Mouse (Mus musculus): Measurements from ENCODE around the gene Rem1. TPM values are rescaled to one million over a fixed set of nuclear protein-coding genes. Genes with fewer than 3 reads are reported as not detected.

The Rem1 gene
- polyA plus RNA-seq, 1 experiment from 2014 or later, result 6.2 TPM

- no peak overlapping the region for H3K4me2 ChIP-seq
- TF ChIP-seq CTCF (IDR thresholded peaks at IDR 0.05; ENCODE audit: low read depth), result no peak
- H3K27me3 ChIP-seq (ENCODE audit: insufficient read depth, low read length), result no peaks in the 10 kb centered on the region
- DNase-seq, result no peak
- no peak overlapping the region for H3K9ac ChIP-seq
- no peaks in the 10 kb centered on the region for H3K9me3 ChIP-seq (ENCODE audit: low read depth, low read length)
- WGBS, result 69% methylated on average over 6 of the region's 6 CpGs
- no peaks in the 10 kb centered on the region for H3K4me1 ChIP-seq (ENCODE audit: insufficient read depth)
- H3K27ac ChIP-seq (ENCODE audit: low read depth), result no peak overlapping the region
- no peaks in the 10 kb centered on the region for H3K36me3 ChIP-seq (ENCODE audit: insufficient read depth)
- no peak for ATAC-seq (ENCODE audit: insufficient read depth)
- no peak overlapping the region for H3K4me3 ChIP-seq (ENCODE audit: low read depth, low read length)
Measured at GRCm38 (mm10) chr2:152600076-152600475, 26.7 kb upstream of the Rem1 start.

- DNase-seq (no peak), ATAC-seq (ENCODE audit: insufficient read depth) (no peak)
- Histone ChIP-seq H3K4me2 (no peak overlapping the region), H3K36me3 (ENCODE audit: insufficient read depth) (no peaks in the 10 kb centered on the region), H3K4me3 (ENCODE audit: low read depth, low read length) (no peak overlapping the region), H3K9me3 (ENCODE audit: low read depth, low read length) (no peaks in the 10 kb centered on the region), H3K4me1 (ENCODE audit: insufficient read depth) (no peaks in the 10 kb centered on the region), H3K27me3 (ENCODE audit: insufficient read depth, low read length) (no peaks in the 10 kb centered on the region), H3K9ac (no peak overlapping the region), H3K27ac (ENCODE audit: low read depth) (no peak overlapping the region)
- 67% methylated on average over 4 of the region's 4 CpGs for WGBS
- TF ChIP-seq CTCF (IDR thresholded peaks at IDR 0.05; ENCODE audit: low read depth), result peak; percentile 53
Measured at GRCm38 (mm10) chr2:152601275-152601960, 25.3 kb upstream of the Rem1 start.

- DNase-seq, result peak; percentile 48
- no peak for ATAC-seq (ENCODE audit: insufficient read depth)
- H3K27me3 ChIP-seq (ENCODE audit: insufficient read depth, low read length), result no peaks in the 10 kb centered on the region
Measured at GRCm38 (mm10) chr2:152604057-152604456, 22.7 kb upstream of the Rem1 start, which contains the start of gene Defb36. Gene Defb36 (plus strand): TSS chr2:152604327.

GRCm38 (mm10) chr2:152607746-152608145 is 19.0 kb upstream of the Rem1 start:
- H3K4me3 ChIP-seq (ENCODE audit: low read depth, low read length), result no peak overlapping the region
- no peaks in the 10 kb centered on the region for H3K9me3 ChIP-seq (ENCODE audit: low read depth, low read length)
- no peak overlapping the region for H3K9ac ChIP-seq
- H3K4me2 ChIP-seq, result no peak overlapping the region
- 30% methylated on average over 6 of the region's 6 CpGs for WGBS
- TF ChIP-seq CTCF (IDR thresholded peaks at IDR 0.05; ENCODE audit: low read depth), result no peak
- no peaks in the 10 kb centered on the region for H3K27me3 ChIP-seq (ENCODE audit: insufficient read depth, low read length)
- no peak for DNase-seq
- no peak overlapping the region for H3K27ac ChIP-seq (ENCODE audit: low read depth)
- H3K4me1 ChIP-seq (ENCODE audit: insufficient read depth), result no peaks in the 10 kb centered on the region
- no peaks in the 10 kb centered on the region for H3K36me3 ChIP-seq (ENCODE audit: insufficient read depth)
- ATAC-seq (ENCODE audit: insufficient read depth), result no peak

More at GRCm38 (mm10) chr2:152604057-152604456, 22.7 kb upstream of the Rem1 start, which contains the start of gene Defb36:
- H3K9ac ChIP-seq, result no peak within 1 kb of the TSS
- H3K36me3 ChIP-seq (ENCODE audit: insufficient read depth), result no peaks in the 10 kb centered on the region
- no peak within 1 kb of the TSS for H3K4me3 ChIP-seq (ENCODE audit: low read depth, low read length)
- H3K27ac ChIP-seq (ENCODE audit: low read depth), result no peak within 1 kb of the TSS
- H3K4me1 ChIP-seq (ENCODE audit: insufficient read depth), result no peaks in the 10 kb centered on the region
- no peak within 1 kb of the TSS for H3K4me2 ChIP-seq
- WGBS, result 79% methylated on average over 15 of the region's 15 CpGs
- peak; percentile 49 for TF ChIP-seq CTCF (IDR thresholded peaks at IDR 0.05; ENCODE audit: low read depth)
- H3K9me3 ChIP-seq (ENCODE audit: low read depth, low read length), result no peaks in the 10 kb centered on the region

GRCm38 (mm10) chr2:152608719-152609118 is 18.0 kb upstream of the Rem1 start:
- Histone ChIP-seq H3K9ac (no peak overlapping the region), H3K27me3 (ENCODE audit: insufficient read depth, low read length) (no peaks in the 10 kb centered on the region), H3K4me2 (no peak overlapping the region), H3K4me1 (ENCODE audit: insufficient read depth) (no peaks in the 10 kb centered on the region), H3K27ac (ENCODE audit: low read depth) (no peak overlapping the region), H3K4me3 (ENCODE audit: low read depth, low read length) (no peak overlapping the region), H3K9me3 (ENCODE audit: low read depth, low read length) (no peaks in the 10 kb centered on the region), H3K36me3 (ENCODE audit: insufficient read depth) (no peaks in the 10 kb centered on the region)
- WGBS, result 80% methylated on average over 1 of the region's 1 CpGs
- ATAC-seq (ENCODE audit: insufficient read depth) (no peak), DNase-seq (no peak)
- TF ChIP-seq CTCF (IDR thresholded peaks at IDR 0.05; ENCODE audit: low read depth), result 0 out of 2 replicates have a peak, but pooled peaks have one; percentile 4

GRCm38 (mm10) chr2:152612193-152612592 is 14.6 kb upstream of the Rem1 start:
- Histone ChIP-seq H3K27me3 (ENCODE audit: insufficient read depth, low read length) (no peaks in the 10 kb centered on the region), H3K4me2 (no peak overlapping the region), H3K9ac (no peak overlapping the region), H3K4me3 (ENCODE audit: low read depth, low read length) (no peak overlapping the region), H3K4me1 (ENCODE audit: insufficient read depth) (no peaks in the 10 kb centered on the region), H3K36me3 (ENCODE audit: insufficient read depth) (no peaks in the 10 kb centered on the region), H3K9me3 (ENCODE audit: low read depth, low read length) (no peaks in the 10 kb centered on the region), H3K27ac (ENCODE audit: low read depth) (no peak overlapping the region)
- WGBS, result 28% methylated on average over 8 of the region's 8 CpGs
- no peak for DNase-seq
- peak; percentile 32; the same call in 1 of the 2 replicates for ATAC-seq (ENCODE audit: insufficient read depth)
- no peak for TF ChIP-seq CTCF (IDR thresholded peaks at IDR 0.05; ENCODE audit: low read depth)

GRCm38 (mm10) chr2:152615563-152615962 is 11.2 kb upstream of the Rem1 start:
- H3K27ac ChIP-seq (ENCODE audit: low read depth), result no peak overlapping the region
- no peaks in the 10 kb centered on the region for H3K9me3 ChIP-seq (ENCODE audit: low read depth, low read length)
- no peak overlapping the region for H3K4me2 ChIP-seq
- no peaks in the 10 kb centered on the region for H3K36me3 ChIP-seq (ENCODE audit: insufficient read depth)
- no peak overlapping the region for H3K4me3 ChIP-seq (ENCODE audit: low read depth, low read length)
- H3K9ac ChIP-seq, result no peak overlapping the region
- H3K4me1 ChIP-seq (ENCODE audit: insufficient read depth), result no peaks in the 10 kb centered on the region
- H3K27me3 ChIP-seq (ENCODE audit: insufficient read depth, low read length), result no peaks in the 10 kb centered on the region
- peak; percentile 91 for TF ChIP-seq CTCF (IDR thresholded peaks at IDR 0.05; ENCODE audit: low read depth)
- DNase-seq (peak; percentile 94), ATAC-seq (ENCODE audit: insufficient read depth) (peak; percentile 75)
- 9% methylated on average over 7 of the region's 7 CpGs for WGBS

Data from lung, embryonic 14.5 days (tissue).